Mouse (Mus musculus): ENCODE data around the gene Trpv2. TPM values are rescaled to one million over a fixed set of nuclear protein-coding genes. Genes with fewer than 3 reads are reported as not detected.

Trpv2 gene
- total and polyA plus RNA-seq, 3 experiments, result 39.2 to 58.7 (median 46.2) TPM

- Histone ChIP-seq H3K9ac (ENCODE audit: insufficient read depth, low read depth) (0 out of 2 replicates have a peak overlapping the region, but pooled peaks have one; percentile 5), H3K9me3 (replicated peaks; ENCODE audit: low read length) (no peaks in the 10 kb centered on the region), H3K4me3 (replicated peaks in 1 of 3; ENCODE audit: low read depth in 2 of 3, low read length in 2 of 3, poor library complexity in 1 of 3) (no peak overlapping the region), H3K27ac (ENCODE audit: insufficient read depth, low read depth) (no peak overlapping the region), H3K4me1 (ENCODE audit: control insufficient read depth in 1 of 2, insufficient read depth in 2 of 2) (peaks cover 10 to 31% of the 10 kb centered on the region in 2 experiments), H3K36me3 (replicated peaks in 1 of 2; ENCODE audit: control insufficient read depth in 1 of 2, insufficient read depth in 1 of 2, low read length in 1 of 2) (peaks cover 0 to 7% of the 10 kb centered on the region in 2 experiments), H3K79me2 (replicated peaks; ENCODE audit: control insufficient read depth, extremely low read depth, insufficient read depth, poor library complexity, severe bottlenecking) (peaks cover 18% of the 10 kb centered on the region), H3K4me2 (ENCODE audit: insufficient read depth, low read depth, poor library complexity, severe bottlenecking) (no peak overlapping the region), H3K27me3 (replicated peaks) (peaks cover 29% of the 10 kb centered on the region)
- TF ChIP-seq CTCF (conservative IDR thresholded peaks at IDR 0.05 in 1 of 2, IDR thresholded peaks at IDR 0.05 in 1 of 2; ENCODE audit: low read depth in 2 of 2, low read length in 2 of 2) (no peak), CHD2 (IDR thresholded peaks at IDR 0.05; ENCODE audit: low read length) (no peak), JUN (IDR thresholded peaks at IDR 0.05; ENCODE audit: insufficient read depth, low read depth, low read length) (no peak), SMC3 (IDR thresholded peaks at IDR 0.05; ENCODE audit: low read depth, low read length) (no peak), NRF1 (IDR thresholded peaks at IDR 0.05; ENCODE audit: low read depth, low read length) (no peak), SIN3A (IDR thresholded peaks at IDR 0.05; ENCODE audit: low read length) (no peak), E2F4 (IDR thresholded peaks at IDR 0.05; ENCODE audit: insufficient replicate concordance, low read depth, low read length) (no peak), MAX (IDR thresholded peaks at IDR 0.05; ENCODE audit: low read length) (no peak), KAT2A (IDR thresholded peaks at IDR 0.05; ENCODE audit: insufficient replicate concordance, low read length) (no peak), HCFC1 (IDR thresholded peaks at IDR 0.05; ENCODE audit: low read depth, low read length) (no peak), USF2 (conservative IDR thresholded peaks at IDR 0.05; ENCODE audit: low read depth, low read length) (no peak), JUND (conservative IDR thresholded peaks at IDR 0.05; ENCODE audit: low read depth, low read length) (no peak), ZMIZ1 (IDR thresholded peaks at IDR 0.05; ENCODE audit: low read depth, low read length) (no peak), BHLHE40 (IDR thresholded peaks at IDR 0.05; ENCODE audit: low read depth, low read length) (no peak), GABPA (IDR thresholded peaks at IDR 0.05; ENCODE audit: insufficient replicate concordance, low read depth, low read length) (no peak), IRF4 (IDR thresholded peaks at IDR 0.05; ENCODE audit: low read depth, low read length) (no peak)
- dilution Hi-C loops (cut with MboI; ENCODE audit: extremely low pct_ligation_motif_present, extremely low pct_unique_long_range_greater_than_20kb, low sequenced_read_pairs) (no loop called here), in situ Hi-C loops (cut with MboI; ENCODE audit: low pct_ligation_motif_present, low pct_unique_long_range_greater_than_20kb, low sequenced_read_pairs) (no loop called here)
- DNase-seq (ENCODE audit: extremely low read depth), result no peak
These were observed 33.3 kb upstream of the Trpv2 start for GRCm38 (mm10) chr11:62540969-62541368.

GRCm38 (mm10) chr11:62541581-62541980 lies 32.7 kb upstream of the Trpv2 start:
- Histone ChIP-seq H3K9me3 (replicated peaks; ENCODE audit: low read length) (no peaks in the 10 kb centered on the region), H3K4me3 (replicated peaks in 1 of 3; ENCODE audit: low read depth in 2 of 3, low read length in 2 of 3, poor library complexity in 1 of 3) (no peak overlapping the region), H3K4me2 (ENCODE audit: insufficient read depth, low read depth, poor library complexity, severe bottlenecking) (peak overlapping the region; percentile 60; the same call in 1 of the 2 replicates), H3K27ac (ENCODE audit: insufficient read depth, low read depth) (peak overlapping the region; percentile 10; the same call in 1 of the 2 replicates), H3K9ac (ENCODE audit: insufficient read depth, low read depth) (0 out of 2 replicates have a peak overlapping the region, but pooled peaks have one; percentile 5), H3K36me3 (replicated peaks in 1 of 2; ENCODE audit: control insufficient read depth in 1 of 2, insufficient read depth in 1 of 2, low read length in 1 of 2) (peaks cover 0 to 7% of the 10 kb centered on the region in 2 experiments), H3K4me1 (ENCODE audit: control insufficient read depth in 1 of 2, insufficient read depth in 2 of 2) (peaks cover 10 to 31% of the 10 kb centered on the region in 2 experiments), H3K79me2 (replicated peaks; ENCODE audit: control insufficient read depth, extremely low read depth, insufficient read depth, poor library complexity, severe bottlenecking) (peaks cover 16% of the 10 kb centered on the region), H3K27me3 (replicated peaks) (peaks cover 29% of the 10 kb centered on the region)
- dilution Hi-C loops (cut with MboI; ENCODE audit: extremely low pct_ligation_motif_present, extremely low pct_unique_long_range_greater_than_20kb, low sequenced_read_pairs), result no loop called here
- DNase-seq (ENCODE audit: extremely low read depth), result peak; percentile 44
- in situ Hi-C loops (cut with MboI; ENCODE audit: low pct_ligation_motif_present, low pct_unique_long_range_greater_than_20kb, low sequenced_read_pairs), result no loop called here
- TF ChIP-seq POLR2A (IDR thresholded peaks at IDR 0.05; ENCODE audit: low read depth, low read length) (peak; percentile 64), MAZ (IDR thresholded peaks at IDR 0.05; ENCODE audit: low read depth, low read length) (0 out of 2 replicates have a peak, but pooled peaks have one; percentile 37), ZC3H11A (IDR thresholded peaks at IDR 0.05; ENCODE audit: low read depth, low read length) (no peak), USF2 (conservative IDR thresholded peaks at IDR 0.05; ENCODE audit: low read depth, low read length) (no peak), NRF1 (IDR thresholded peaks at IDR 0.05; ENCODE audit: low read depth, low read length) (no peak), CTCF (conservative IDR thresholded peaks at IDR 0.05 in 1 of 2, IDR thresholded peaks at IDR 0.05 in 1 of 2; ENCODE audit: low read depth in 2 of 2, low read length in 2 of 2) (no peak), USF1 (IDR thresholded peaks at IDR 0.05; ENCODE audit: low read depth, low read length) (no peak), MYC (IDR thresholded peaks at IDR 0.05; ENCODE audit: low read depth, low read length) (peak; percentile 27; the same call in 1 of the 2 replicates), POLR2AphosphoS2 (IDR thresholded peaks at IDR 0.05; ENCODE audit: low read depth, low read length) (no peak), PAX5 (IDR thresholded peaks at IDR 0.05; ENCODE audit: low read length) (no peak), ETS1 (conservative IDR thresholded peaks at IDR 0.05; ENCODE audit: low read depth, low read length) (no peak), CHD1 (IDR thresholded peaks at IDR 0.05; ENCODE audit: low read depth, low read length) (no peak), BHLHE40 (IDR thresholded peaks at IDR 0.05; ENCODE audit: low read depth, low read length) (no peak), ZKSCAN1 (IDR thresholded peaks at IDR 0.05; ENCODE audit: borderline replicate concordance, low read depth, low read length) (no peak), RAD21 (IDR thresholded peaks at IDR 0.05; ENCODE audit: low read depth, low read length) (no peak), ZNF384 (IDR thresholded peaks at IDR 0.05; ENCODE audit: low read depth, low read length) (no peak), JUN (IDR thresholded peaks at IDR 0.05; ENCODE audit: insufficient read depth, low read depth, low read length) (peak; percentile 15; the same call in 1 of the 2 replicates), IRF4 (IDR thresholded peaks at IDR 0.05; ENCODE audit: low read depth, low read length) (no peak), GABPA (IDR thresholded peaks at IDR 0.05; ENCODE audit: insufficient replicate concordance, low read depth, low read length) (no peak), TCF12 (IDR thresholded peaks at IDR 0.05; ENCODE audit: low read depth, low read length) (no peak), RCOR1 (conservative IDR thresholded peaks at IDR 0.05; ENCODE audit: low read depth, low read length) (no peak), ELF1 (IDR thresholded peaks at IDR 0.05; ENCODE audit: low read depth, low read length) (no peak), SIN3A (IDR thresholded peaks at IDR 0.05; ENCODE audit: low read length) (no peak), MAFK (IDR thresholded peaks at IDR 0.05; ENCODE audit: insufficient replicate concordance, low read length) (no peak)

Measured in CH12.LX (cell line).